Mouse (Mus musculus) small intestine, adult 2 months (tissue): Measurements from ENCODE around the gene Timd2.

Experiments used
- CTCF ChIP-seq: fragments of 200-500 bp; IDR thresholded peaks from 2 replicates; pipeline ENCODE4 v1.5.1; 2012; ENCODE audit warnings: low read depth, mild to moderate bottlenecking, control low read depth, inconsistent platforms, low read length, moderate library complexity, mixed read lengths; ENCODE audit not compliant: insufficient replicate concordance, insufficient read length; ENCODE audit errors: extremely low read depth
- POLR2A ChIP-seq: fragments of 200-500 bp; IDR thresholded peaks from 2 replicates; pipeline ENCODE4 v1.6.1; 2012; ENCODE audit warnings: low read depth, mild to moderate bottlenecking, control low read depth, inconsistent platforms, low read length, moderate library complexity

DNA sequence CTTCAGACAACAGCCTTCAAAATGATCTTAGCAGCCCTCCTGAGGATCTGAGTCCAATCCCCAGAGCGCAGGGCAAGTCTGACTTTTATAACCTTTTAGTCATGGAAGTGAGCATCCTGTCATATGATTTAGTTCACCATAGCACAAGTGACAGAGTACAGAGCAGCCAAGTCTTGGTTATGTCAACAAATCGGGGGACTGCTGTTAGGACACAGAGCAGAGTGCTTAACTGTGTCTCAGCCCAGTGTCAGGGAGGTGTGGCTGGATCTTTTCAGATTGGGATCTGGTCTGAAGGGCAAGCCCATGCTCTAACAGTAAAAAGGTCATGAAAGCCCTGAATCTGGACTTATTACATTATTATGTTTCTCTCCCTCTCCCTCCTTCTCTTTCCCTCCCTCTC lies 46.8 kb upstream of the Timd2 start:
- TF ChIP-seq CTCF: no peak
- TF ChIP-seq POLR2A: no peak
